In the genomic region with DNA sequence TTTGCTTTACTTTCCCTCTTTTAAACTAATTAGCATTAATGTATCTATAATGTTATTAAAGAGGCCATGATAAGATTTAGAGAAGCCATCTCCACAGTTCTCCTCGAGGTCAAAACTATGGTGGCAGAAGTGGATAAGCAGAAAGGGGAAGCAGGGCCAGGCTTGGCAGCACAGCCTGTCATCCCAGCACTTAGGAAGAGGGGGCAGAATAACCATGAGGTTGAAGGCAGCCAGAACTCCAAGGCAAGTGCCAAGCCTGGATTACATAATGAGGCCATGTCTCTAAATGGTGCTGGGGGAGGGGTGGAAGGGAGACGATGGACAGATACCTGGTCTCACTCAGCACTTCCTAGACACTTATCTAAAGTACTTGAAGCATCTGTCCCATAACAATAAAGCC, we compare ENCODE assay signal across 9 mouse cellular contexts.
DNase-seq lines count a peak whose midpoint lies in the region; ATAC-seq and TF ChIP-seq lines count a peak whose summit lies in the region.
"Had no signal": no experiment of that assay in that cellular context is flagged by ENCODE, and none has a peak within 500 bp of the region (broad histone marks: within the 10 kb centered on the region; RNA-seq: fewer than 3 reads in every experiment).

No protein-coding gene starts in this region.

- no peak for TF ChIP-seq POLR2A in cortical plate, adult 2 months (IDR thresholded peaks at IDR 0.05; ENCODE audit: extremely low read depth, insufficient read depth, low read length)

- peak; percentile 25; the same call in 1 of the 2 replicates for TF ChIP-seq CTCF in cortical plate, adult 2 months (IDR thresholded peaks at IDR 0.05; ENCODE audit: extremely low read depth, insufficient read depth, low read length)
- peak; percentile 25; the same call in 1 of the 2 replicates for TF ChIP-seq CTCF in liver, embryonic 14.5 days (IDR thresholded peaks at IDR 0.05; ENCODE audit: low read depth)

- 2% methylated on average over 2 of the region's 2 CpGs for WGBS in liver, embryonic 14.5 days (ENCODE audit: insufficient replicate concordance)

- no peaks in the 10 kb centered on the region for H3K36me3 ChIP-seq in liver, embryonic 14.5 days (replicated peaks; ENCODE audit: control insufficient read depth, insufficient read depth, low read depth)
- H3K36me3 ChIP-seq: limb, embryonic 12.5 days had no signal

- H3K4me2 ChIP-seq in liver, embryonic 14.5 days (ENCODE audit: low read depth): no peak overlapping the region
- H3K4me2 ChIP-seq: limb, embryonic 12.5 days had no signal

- no peak overlapping the region for H3K27ac ChIP-seq in cortical plate, adult 2 months (ENCODE audit: insufficient read depth, low read length)
- no peak overlapping the region for H3K27ac ChIP-seq in liver, embryonic 14.5 days
- H3K27ac ChIP-seq: limb, embryonic 12.5 days had no signal

- DNase-seq in adrenal gland, adult (ENCODE audit: inconsistent age in 2 of 2, low spot score in 1 of 2): peak; percentile 74 to 91
- DNase-seq in adrenal gland, adult 18-20 months (ENCODE audit: low spot score in 2 of 2): no peak
- peak; percentile 68 for DNase-seq in MEL-GATA-1-ER (ENCODE audit: extremely low read depth, low read depth)
- peak; percentile 90 for DNase-seq in kidney, adult 9 months
- no peak for DNase-seq in liver, embryonic 14.5 days (ENCODE audit: low read depth in 3 of 3, low spot score in 3 of 3)
- peak; percentile 34 to 49 for DNase-seq in right cerebral cortex, postnatal 36 days (ENCODE audit: low spot score in 2 of 2)
- DNase-seq in embryo, embryonic 10.5 days (ENCODE audit: low spot score): no peak

- no peak for ATAC-seq in liver, embryonic 14.5 days (ENCODE audit: insufficient read depth)

- H3K9ac ChIP-seq in liver, embryonic 14.5 days (replicated peaks): no peak overlapping the region
- H3K9ac ChIP-seq: limb, embryonic 12.5 days had no signal

- H3K9me3 ChIP-seq in liver, embryonic 14.5 days (ENCODE audit: control insufficient read depth, low read length): no peaks in the 10 kb centered on the region
- H3K9me3 ChIP-seq: limb, embryonic 12.5 days had no signal

- no peak for TF ChIP-seq EP300 in liver, embryonic 14.5 days (IDR thresholded peaks at IDR 0.05; ENCODE audit: low read depth)

- no peak overlapping the region for H3K4me3 ChIP-seq in cortical plate, adult 2 months (ENCODE audit: insufficient read depth, low read length)
- H3K4me3 ChIP-seq in liver, embryonic 14.5 days (ENCODE audit: insufficient read depth in 1 of 2, low read depth in 2 of 2, low read length in 2 of 2): no peak overlapping the region
- H3K4me3 ChIP-seq: limb, embryonic 12.5 days had no signal

- H3K4me1 ChIP-seq in cortical plate, adult 2 months (ENCODE audit: control insufficient read depth, insufficient read depth, low read length): peaks cover 10% of the 10 kb centered on the region
- H3K4me1 ChIP-seq in liver, embryonic 14.5 days (replicated peaks; ENCODE audit: control insufficient read depth in 2 of 2, insufficient read depth in 2 of 2, low read length in 1 of 2): peaks cover 24 to 43% of the 10 kb centered on the region in 2 experiments

- H3K27me3 ChIP-seq in liver, embryonic 14.5 days (ENCODE audit: control insufficient read depth, insufficient read depth, low read length): no peaks in the 10 kb centered on the region
- H3K27me3 ChIP-seq: limb, embryonic 12.5 days had no signal

Comparison
In these comparisons a context has a peak if more than half of its experiments do, and no peak if none do; other contexts are left out.
1. DNase-seq: peak in adrenal gland, adult (2 of 2), MEL-GATA-1-ER (single experiment), kidney, adult 9 months (single experiment) and right cerebral cortex, postnatal 36 days (2 of 2); none in adrenal gland, adult 18-20 months (0 of 2), liver, embryonic 14.5 days (0 of 3) and embryo, embryonic 10.5 days (single experiment).